Mouse (Mus musculus) brain, adult 2 months (tissue): ENCODE measurements around the gene Ramp3.
A peak's percentile ranks its signal among the peaks of the same experiment; 100 is the strongest.

Experiments
- DNase-seq: peaks from one replicate; pipeline ENCODE4 v3.0.0; 2011; ENCODE audit warnings: low read depth, low spot score

Ramp3 gene

GRCm38 (mm10) chr11:6670826-6671225 is 12.5 kb downstream of the Ramp3 start:
- DNase-seq = no peak

- no peak for DNase-seq
Observed at GRCm38 (mm10) chr11:6674701-6675100, 16.4 kb downstream of the Ramp3 start.

GRCm38 (mm10) chr11:6675402-6675801 is 17.1 kb downstream of the Ramp3 start:
- DNase-seq = no peak

GRCm38 (mm10) chr11:6676641-6677040 is 18.3 kb downstream of the Ramp3 start:
- no peak for DNase-seq

DNA sequence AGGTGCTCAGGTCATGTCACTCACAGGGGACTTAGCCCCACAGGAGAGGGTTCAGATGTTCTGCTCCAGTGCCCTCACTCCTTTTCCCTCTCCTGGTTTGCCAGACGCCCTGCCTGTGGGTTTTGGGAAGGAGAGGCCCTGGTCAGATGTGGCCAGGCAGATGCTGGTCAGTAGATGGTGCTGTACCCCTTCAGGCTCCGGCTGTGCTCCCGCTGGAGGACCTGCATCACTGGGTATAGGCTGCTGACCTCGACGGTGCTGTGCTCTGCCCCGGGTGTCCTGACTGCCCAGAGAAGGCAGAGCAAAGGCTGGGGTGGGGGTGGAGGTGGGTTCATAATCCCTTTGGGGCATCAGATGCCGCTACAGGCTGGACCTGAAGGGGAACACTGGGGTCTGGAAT is 19.2 kb downstream of the Ramp3 start:
- DNase-seq = peak; percentile 49

DNA sequence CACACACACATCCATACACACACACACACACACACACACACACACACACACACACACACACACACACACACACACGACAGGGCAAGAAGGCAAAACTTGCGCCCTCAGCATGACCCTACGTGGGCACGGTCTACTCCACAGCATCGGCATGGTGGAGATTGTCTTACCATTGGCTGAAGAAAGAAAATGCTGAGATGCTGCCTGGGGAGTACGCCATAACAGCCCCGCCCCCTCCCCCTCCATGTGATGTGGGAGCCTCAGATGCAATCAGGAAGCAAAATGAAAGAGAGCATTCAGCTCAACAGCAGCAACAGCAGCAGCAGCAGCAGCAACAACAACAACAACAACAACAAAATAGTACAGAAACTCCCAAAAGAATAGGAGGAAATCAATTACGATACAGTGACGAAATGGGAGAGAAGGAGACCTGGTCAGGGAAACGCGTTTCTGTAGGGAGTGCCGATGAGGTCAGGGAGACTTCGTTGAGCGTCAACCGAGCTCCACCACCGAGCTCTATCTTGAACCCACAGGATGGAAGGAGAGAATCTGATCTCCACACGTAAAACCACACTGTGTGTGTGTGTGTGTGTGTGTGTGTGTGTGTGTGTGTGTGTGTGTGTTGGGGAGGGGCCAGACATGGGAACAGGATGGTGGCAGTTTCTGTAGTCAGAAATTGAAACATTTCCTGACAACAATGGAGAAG is 21.5 kb downstream of the Ramp3 start:
- no peak for DNase-seq

DNA sequence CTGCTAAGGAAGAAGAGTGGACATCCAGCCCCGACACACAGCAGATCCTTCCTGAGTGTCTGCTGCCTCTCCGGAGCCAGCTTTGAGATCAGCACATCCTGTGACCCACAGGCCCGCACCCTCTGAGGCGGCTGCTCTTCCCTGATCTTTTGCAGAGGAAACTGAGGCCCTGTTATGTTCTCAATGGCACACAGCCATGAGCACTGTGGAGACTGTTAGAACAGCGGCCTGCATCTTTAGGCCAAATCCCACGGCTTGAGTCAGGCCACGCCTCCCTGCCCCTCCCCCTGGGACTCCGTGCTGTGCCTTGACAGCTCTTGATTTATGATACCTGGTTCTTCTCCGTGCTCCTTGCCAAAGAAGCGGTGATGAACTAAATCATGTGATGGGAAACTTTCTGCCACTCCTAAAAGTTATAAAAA is 22.1 kb downstream of the Ramp3 start:
- DNase-seq = no peak

- DNase-seq = no peak
Observed at GRCm38 (mm10) chr11:6684741-6685140, 26.4 kb downstream of the Ramp3 start.

- no peak for DNase-seq
Observed at GRCm38 (mm10) chr11:6688888-6689287, 30.6 kb downstream of the Ramp3 start.

DNA sequence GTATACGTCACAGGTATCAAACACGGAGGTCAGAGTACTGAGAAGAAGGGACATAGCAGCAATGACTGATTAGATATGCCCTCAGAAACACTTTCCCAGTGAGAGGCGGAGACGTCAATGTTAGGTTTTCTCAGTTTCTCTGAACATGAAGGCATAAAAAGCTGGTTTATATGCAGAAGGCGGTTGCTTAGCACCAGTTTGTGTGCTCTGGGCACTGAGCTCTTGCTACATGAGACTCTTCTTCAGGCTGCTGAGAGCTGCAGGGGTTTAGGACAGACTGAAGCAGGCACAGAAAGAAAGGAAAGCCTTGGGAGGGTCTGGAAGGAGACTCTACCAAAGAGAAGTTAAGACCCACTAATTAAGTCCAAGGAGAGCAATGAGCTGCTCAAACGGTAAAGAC is 34.0 kb downstream of the Ramp3 start:
- peak; percentile 37 for DNase-seq

GRCm38 (mm10) chr11:6694114-6694513 is 35.8 kb downstream of the Ramp3 start:
- no peak for DNase-seq

- DNase-seq = no peak
Observed at GRCm38 (mm10) chr11:6695176-6695575, 36.9 kb downstream of the Ramp3 start.

DNA sequence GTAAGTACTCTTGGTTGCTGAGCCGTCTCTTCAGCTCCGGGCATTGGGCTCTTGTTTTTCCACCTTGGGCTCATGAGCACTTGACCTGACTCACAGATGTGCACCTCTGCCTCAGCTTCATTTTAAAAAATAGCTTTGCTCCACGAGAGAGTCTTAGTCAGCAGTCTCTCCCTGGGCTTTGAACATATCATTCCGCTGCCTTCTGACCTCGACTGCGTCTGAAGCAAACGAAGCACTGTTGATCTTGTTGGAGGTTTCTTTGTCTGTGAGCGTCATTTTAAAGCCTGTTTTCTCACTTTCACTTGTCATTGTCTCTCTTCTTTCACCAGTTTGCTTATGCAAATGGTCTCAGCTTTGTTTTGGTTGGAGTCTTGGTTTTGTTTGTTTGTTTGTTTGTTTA is 38.2 kb downstream of the Ramp3 start:
- no peak for DNase-seq

GRCm38 (mm10) chr11:6697751-6698150 is 39.4 kb downstream of the Ramp3 start:
- DNase-seq = peak; percentile 28

DNA sequence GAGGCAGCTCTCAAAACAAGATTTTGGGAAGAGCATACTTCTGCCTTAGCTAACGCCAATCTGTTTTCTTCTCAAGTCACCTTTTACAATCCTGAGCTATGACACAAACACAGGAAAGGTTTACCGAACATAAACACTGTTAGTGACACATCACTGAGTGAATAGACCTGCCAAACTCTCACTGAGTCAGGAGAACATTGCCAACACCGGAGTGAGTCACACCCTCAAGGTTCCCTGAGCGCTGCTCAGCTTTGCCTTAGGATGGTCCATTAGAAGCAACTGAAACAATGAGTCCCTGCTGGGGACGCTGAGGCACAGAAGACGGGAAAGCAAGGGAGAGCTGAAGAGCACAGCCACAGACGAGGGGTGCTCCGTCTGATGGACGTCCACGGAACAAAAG is 40.0 kb downstream of the Ramp3 start:
- DNase-seq = peak; percentile 58

GRCm38 (mm10) chr11:6702258-6702657 is 43.9 kb downstream of the Ramp3 start:
- DNase-seq = no peak

DNA sequence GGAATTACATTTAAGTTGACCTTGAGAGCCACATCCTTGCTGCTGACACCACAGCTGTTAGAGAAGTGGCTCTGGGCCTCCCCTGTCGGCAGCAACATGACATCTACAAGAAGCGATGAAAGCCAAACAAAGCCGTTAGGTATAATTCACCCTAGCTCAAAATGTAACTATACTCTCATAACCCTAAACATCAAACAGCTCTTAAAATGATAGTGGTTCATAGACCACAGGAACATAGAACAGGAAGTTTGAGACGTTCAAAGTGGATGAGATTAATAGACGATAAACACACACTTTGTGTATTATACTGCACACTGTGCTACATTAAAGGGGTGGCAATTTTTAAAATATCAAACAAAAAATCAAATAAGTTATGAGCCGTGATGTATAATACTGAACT is 46.5 kb downstream of the Ramp3 start:
- DNase-seq = no peak

- DNase-seq = no peak
Observed at GRCm38 (mm10) chr11:6705516-6705915, 47.2 kb downstream of the Ramp3 start.

GRCm38 (mm10) chr11:6706796-6707195 is 48.5 kb downstream of the Ramp3 start:
- no peak for DNase-seq

DNA sequence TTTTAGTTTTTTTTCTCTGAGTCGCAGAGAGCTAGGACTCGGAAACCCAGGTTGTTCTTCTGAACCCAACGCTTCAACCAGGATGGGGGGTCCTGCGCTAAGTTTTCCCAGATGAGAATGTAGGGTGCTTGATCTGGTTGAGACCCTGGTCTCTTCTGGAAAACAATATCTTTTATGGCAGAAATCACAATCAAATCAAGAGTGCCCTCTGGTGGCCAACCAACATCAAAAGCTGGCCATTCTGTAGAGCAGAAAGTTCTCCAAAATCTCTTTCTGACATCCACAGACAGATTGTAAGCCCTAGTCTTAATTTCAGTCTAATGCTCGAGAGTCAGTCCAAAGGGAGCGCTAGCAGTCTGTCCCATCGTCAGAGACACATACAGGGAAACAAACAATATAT is 50.1 kb downstream of the Ramp3 start:
- no peak for DNase-seq

DNA sequence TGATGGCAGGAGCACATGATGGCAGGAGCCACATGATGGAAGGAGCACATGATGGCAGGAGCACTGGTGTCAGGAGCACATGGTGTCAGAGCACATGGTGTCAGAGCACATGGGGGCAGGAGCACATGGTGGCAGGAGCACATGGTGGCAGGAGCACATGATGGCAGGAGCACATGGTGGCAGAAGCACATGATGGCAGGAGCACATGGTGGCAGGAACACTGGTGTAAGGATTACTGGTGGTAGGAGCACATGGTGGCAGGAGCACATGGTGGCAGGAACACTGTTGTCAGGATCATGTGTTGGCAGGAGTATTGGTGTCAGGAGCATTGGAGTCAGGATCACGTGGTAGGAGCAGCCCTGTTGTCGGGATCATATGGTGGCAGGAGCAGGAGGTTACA is 52.1 kb downstream of the Ramp3 start:
- no peak for DNase-seq

GRCm38 (mm10) chr11:6720746-6721145 is 62.4 kb downstream of the Ramp3 start:
- DNase-seq = no peak

- no peak for DNase-seq
Observed at GRCm38 (mm10) chr11:6726921-6727320, 68.6 kb downstream of the Ramp3 start.
